Mouse (Mus musculus): ENCODE measurements around the gene Psmb2.

DNA sequence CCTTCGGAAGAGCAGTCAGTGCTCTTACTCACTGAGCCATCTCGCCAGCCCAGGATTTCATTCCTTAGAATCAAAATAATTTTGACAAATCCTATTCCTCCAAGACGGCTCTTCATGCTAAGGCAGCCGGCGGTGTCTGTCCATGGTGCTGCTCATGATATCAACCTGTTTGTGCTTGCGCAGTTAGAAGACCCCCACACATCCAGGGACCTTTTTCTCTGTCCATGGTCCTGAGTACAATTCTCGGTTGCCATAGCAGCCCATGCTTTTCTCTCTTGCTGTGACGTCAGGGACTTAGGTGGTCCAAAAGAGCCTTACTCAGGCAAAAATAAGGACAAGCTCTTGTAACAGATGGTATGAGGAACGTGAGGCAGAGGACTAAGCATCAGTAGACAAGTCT is 22.1 kb upstream of the Psmb2 start:
- TF ChIP-seq MAFK (IDR thresholded peaks at IDR 0.05; ENCODE audit: insufficient replicate concordance, low read length) = no peak
- TF ChIP-seq POLR2A (IDR thresholded peaks at IDR 0.05; ENCODE audit: low read depth, low read length) = no peak
- TF ChIP-seq MYC (IDR thresholded peaks at IDR 0.05; ENCODE audit: low read depth, low read length) = no peak
- TF ChIP-seq KAT2A (IDR thresholded peaks at IDR 0.05; ENCODE audit: insufficient replicate concordance, low read length) = no peak
- no peak for TF ChIP-seq MAX (IDR thresholded peaks at IDR 0.05; ENCODE audit: low read length)
- no peak for TF ChIP-seq HCFC1 (IDR thresholded peaks at IDR 0.05; ENCODE audit: low read depth, low read length)
- TF ChIP-seq CTCF (conservative IDR thresholded peaks at IDR 0.05 in 1 of 2, IDR thresholded peaks at IDR 0.05 in 1 of 2; ENCODE audit: low read depth in 2 of 2, low read length in 2 of 2) = no peak
- TF ChIP-seq ETS1 (conservative IDR thresholded peaks at IDR 0.05; ENCODE audit: low read depth, low read length) = no peak
- TF ChIP-seq ZMIZ1 (IDR thresholded peaks at IDR 0.05; ENCODE audit: low read depth, low read length) = no peak
- TF ChIP-seq TBP (conservative IDR thresholded peaks at IDR 0.05; ENCODE audit: low read depth, low read length) = no peak
- no peak for TF ChIP-seq CHD2 (IDR thresholded peaks at IDR 0.05; ENCODE audit: low read length)
- no peak for TF ChIP-seq SMC3 (IDR thresholded peaks at IDR 0.05; ENCODE audit: low read depth, low read length)
- no peak for TF ChIP-seq MAZ (IDR thresholded peaks at IDR 0.05; ENCODE audit: low read depth, low read length)
- no peak for TF ChIP-seq USF2 (conservative IDR thresholded peaks at IDR 0.05; ENCODE audit: low read depth, low read length)
